Mouse (Mus musculus) 3T3-L1 (cell line): Measurements from ENCODE around the gene Baiap2.
A peak's percentile ranks its signal among the peaks of the same experiment; 100 is the strongest.

ENCODE experiments used
- DNase-seq: peaks from one replicate; pipeline ENCODE4 v3.0.0-alpha.2; 2015; ENCODE audit warnings: low read depth, low spot score

The Baiap2 gene

GRCm38 (mm10) chr11:120011761-120012560 lies 69.4 kb downstream of the Baiap2 start:
- DNase-seq, result no peak

- DNase-seq, result no peak
Observed at GRCm38 (mm10) chr11:120012702-120013101, 70.1 kb downstream of the Baiap2 start.

- DNase-seq, result peak; percentile 94
Observed at GRCm38 (mm10) chr11:120013174-120013711, 70.7 kb downstream of the Baiap2 start.

GRCm38 (mm10) chr11:120014758-120015157 lies 72.2 kb downstream of the Baiap2 start:
- DNase-seq, result no peak

- DNase-seq, result no peak
Observed at GRCm38 (mm10) chr11:120017011-120017410, 74.4 kb downstream of the Baiap2 start.

- no peak for DNase-seq
Observed at GRCm38 (mm10) chr11:120019542-120020440, 77.2 kb downstream of the Baiap2 start.

- DNase-seq, result no peak
Observed at GRCm38 (mm10) chr11:120021367-120021766, 78.8 kb downstream of the Baiap2 start.

- DNase-seq, result no peak
Observed at GRCm38 (mm10) chr11:120022216-120022615, 79.7 kb downstream of the Baiap2 start.

GRCm38 (mm10) chr11:120022841-120023240 lies 80.3 kb downstream of the Baiap2 start:
- DNase-seq, result no peak

- DNase-seq, result no peak
Observed at GRCm38 (mm10) chr11:120026941-120027340, 84.4 kb downstream of the Baiap2 start.

GRCm38 (mm10) chr11:120028319-120029092 lies 85.9 kb downstream of the Baiap2 start:
- DNase-seq, result no peak

GRCm38 (mm10) chr11:120029431-120030144 lies 87.0 kb downstream of the Baiap2 start:
- no peak for DNase-seq

GRCm38 (mm10) chr11:120030145-120030901 lies 87.8 kb downstream of the Baiap2 start:
- DNase-seq, result peak; percentile 58

- no peak for DNase-seq
Observed at GRCm38 (mm10) chr11:120032052-120032451, 89.5 kb downstream of the Baiap2 start.

GRCm38 (mm10) chr11:120033473-120033872 lies 90.9 kb downstream of the Baiap2 start:
- DNase-seq, result no peak

GRCm38 (mm10) chr11:120034306-120034705 lies 91.7 kb downstream of the Baiap2 start:
- DNase-seq, result no peak

- no peak for DNase-seq
Observed at GRCm38 (mm10) chr11:120034762-120035161, 92.2 kb downstream of the Baiap2 start.

- DNase-seq, result peak; percentile 55
Observed at GRCm38 (mm10) chr11:120039581-120039980, 97.0 kb downstream of the Baiap2 start.

- no peak for DNase-seq
Observed at GRCm38 (mm10) chr11:120040440-120040839, 97.9 kb downstream of the Baiap2 start.
